Mouse (Mus musculus): ENCODE data around the gene Abhd10. TPM values are rescaled to one million over a fixed set of nuclear protein-coding genes. Genes with fewer than 3 reads are reported as not detected.

The Abhd10 gene
- polyA plus RNA-seq, 1 experiment, result 37.3 TPM

GRCm38 (mm10) chr16:45686833-45687232, 55.9 kb downstream of the Abhd10 start:
- TF ChIP-seq CTCF (IDR thresholded peaks at IDR 0.05; ENCODE audit: borderline replicate concordance, insufficient read depth, low read depth, low read length) (no peak), POLR2A (IDR thresholded peaks at IDR 0.05; ENCODE audit: borderline replicate concordance, insufficient read depth, low read length) (no peak)
- WGBS, result 18% methylated on average over 3 of the region's 3 CpGs
- Histone ChIP-seq H3K4me3 (replicated peaks; ENCODE audit: insufficient read depth, low read depth, low read length) (no peak overlapping the region), H3K27me3 (ENCODE audit: control insufficient read depth, insufficient read depth, low read length) (no peaks in the 10 kb centered on the region), H3K27ac (ENCODE audit: insufficient read depth, low read length) (peak overlapping the region; percentile 18; the same call in 1 of the 2 replicates), H3K4me1 (ENCODE audit: control insufficient read depth, insufficient read depth, low read length) (peaks cover 14% of the 10 kb centered on the region)
- peak; percentile 70 to 90 for DNase-seq

- no peak overlapping the region for H3K27ac ChIP-seq (ENCODE audit: insufficient read depth, low read length)
Observed at GRCm38 (mm10) chr16:45685295-45685694, 57.5 kb downstream of the Abhd10 start.

GRCm38 (mm10) chr16:45684815-45685214, 57.9 kb downstream of the Abhd10 start:
- no peak overlapping the region for H3K27ac ChIP-seq (ENCODE audit: insufficient read depth, low read length)
- WGBS, result 13% methylated on average over 8 of the region's 8 CpGs

More at GRCm38 (mm10) chr16:45685295-45685694, 57.5 kb downstream of the Abhd10 start:
- Histone ChIP-seq H3K27me3 (ENCODE audit: control insufficient read depth, insufficient read depth, low read length) (no peaks in the 10 kb centered on the region), H3K4me1 (ENCODE audit: control insufficient read depth, insufficient read depth, low read length) (peaks cover 14% of the 10 kb centered on the region), H3K4me3 (replicated peaks; ENCODE audit: insufficient read depth, low read depth, low read length) (no peak overlapping the region)
- peak in 1 of 2 experiments; percentile 12 for DNase-seq
- no peak for TF ChIP-seq CTCF (IDR thresholded peaks at IDR 0.05; ENCODE audit: borderline replicate concordance, insufficient read depth, low read depth, low read length)
- no peak for TF ChIP-seq POLR2A (IDR thresholded peaks at IDR 0.05; ENCODE audit: borderline replicate concordance, insufficient read depth, low read length)
- 45% methylated on average over 3 of the region's 3 CpGs for WGBS

More at GRCm38 (mm10) chr16:45684815-45685214, 57.9 kb downstream of the Abhd10 start:
- DNase-seq, result peak; percentile 77 to 78
- H3K4me3 ChIP-seq (replicated peaks; ENCODE audit: insufficient read depth, low read depth, low read length), result no peak overlapping the region
- peaks cover 14% of the 10 kb centered on the region for H3K4me1 ChIP-seq (ENCODE audit: control insufficient read depth, insufficient read depth, low read length)
- no peaks in the 10 kb centered on the region for H3K27me3 ChIP-seq (ENCODE audit: control insufficient read depth, insufficient read depth, low read length)
- no peak for TF ChIP-seq POLR2A (IDR thresholded peaks at IDR 0.05; ENCODE audit: borderline replicate concordance, insufficient read depth, low read length)
- peak; percentile 89 for TF ChIP-seq CTCF (IDR thresholded peaks at IDR 0.05; ENCODE audit: borderline replicate concordance, insufficient read depth, low read depth, low read length)

Other genes starting within 250 kb of the Abhd10 start
- 0.33 and 0.43 TPM in 2 replicates for gene Gm609, start 250.0 kb downstream of the Abhd10 start, polyA plus RNA-seq (2012; rRNA removed)
- not detected in 2 replicates for gene Gm17783, start 210.9 kb downstream of the Abhd10 start, polyA plus RNA-seq (2012; rRNA removed)
- not detected in 2 replicates for gene Slc9c1, start 207.6 kb downstream of the Abhd10 start, polyA plus RNA-seq (2012; rRNA removed)
- gene Gcsam, start 132.6 kb downstream of the Abhd10 start, polyA plus RNA-seq (2012; rRNA removed), result not detected in 2 replicates
- 0.36 and 0.47 TPM in 2 replicates for gene BC016579, start 88.9 kb downstream of the Abhd10 start, polyA plus RNA-seq (2012; rRNA removed)
- 2.5 and 2.8 TPM in 2 replicates for gene Tmprss7, start 49.3 kb downstream of the Abhd10 start, polyA plus RNA-seq (2012; rRNA removed)
- 808 and 848 TPM in 2 replicates for gene Tagln3, start 18.3 kb downstream of the Abhd10 start, polyA plus RNA-seq (2012; rRNA removed)
- 4.7 and 5.9 TPM in 2 replicates for gene Phldb2, start 210.6 kb upstream of the Abhd10 start, polyA plus RNA-seq (2012; rRNA removed)